Mouse (Mus musculus) lung, adult 2 months (tissue): ENCODE measurements around the gene Arntl2.

Experiments
- CTCF ChIP-seq: fragments of 200-500 bp; IDR thresholded peaks from 2 replicates; pipeline ENCODE4 v1.5.1; 2011; ENCODE audit warnings: mild to moderate bottlenecking, low read length, control low read depth; ENCODE audit not compliant: insufficient read depth
- POLR2A ChIP-seq: fragments of 200-500 bp; IDR thresholded peaks from 2 replicates; pipeline ENCODE4 v1.6.1; 2011; ENCODE audit warnings: low read depth, mild to moderate bottlenecking, control low read depth, low read length, borderline replicate concordance; ENCODE audit errors: extremely low read depth

DNA sequence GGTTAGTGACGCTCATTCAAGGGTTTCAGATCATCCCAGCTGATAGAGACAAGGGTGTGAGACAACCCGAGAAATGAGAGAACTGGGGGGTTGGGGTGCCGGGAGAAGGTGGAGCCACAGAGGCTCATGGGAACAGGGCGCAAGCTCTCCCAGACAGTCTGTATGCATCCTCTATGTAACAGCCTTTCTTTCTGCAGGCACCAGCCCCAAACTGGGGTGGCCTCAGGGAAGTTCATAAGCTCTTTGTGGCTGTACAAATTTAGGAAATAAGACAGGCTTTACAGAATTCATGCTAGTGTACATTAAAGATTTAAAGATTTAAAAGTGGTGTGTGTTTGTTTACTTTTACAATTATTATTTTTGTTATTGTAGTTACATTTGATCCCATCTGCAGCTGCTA lies 84.4 kb downstream of the Arntl2 start:
- TF ChIP-seq POLR2A (no peak), CTCF (no peak)
